24 mouse cellular contexts compared by ENCODE assay signal in genomic region chr9:45382336-45382735, GRCm38 (mm10). TPM values are rescaled to one million over a fixed set of nuclear protein-coding genes. Genes with fewer than 3 reads are reported as not detected.
DNase-seq lines count a peak whose midpoint lies in the region; ATAC-seq lines count a peak whose summit lies in the region.
"Had no signal": no experiment of that assay in that cellular context is flagged by ENCODE, and none has a peak within 500 bp of the region (broad histone marks: within the 10 kb centered on the region; RNA-seq: fewer than 3 reads in every experiment).

No protein-coding gene starts in this region.

- intact Hi-C loops in left cerebral cortex, postnatal 14 days (cut with DNase I) = no loop called here

- H3K27ac ChIP-seq in hindbrain, embryonic 15.5 days (replicated peaks) = peak overlapping the region; percentile 61
- no peak overlapping the region for H3K27ac ChIP-seq in hindbrain, embryonic 14.5 days
- no peak overlapping the region for H3K27ac ChIP-seq in kidney, embryonic 14.5 days (ENCODE audit: low read depth, low read length)
- H3K27ac ChIP-seq: embryonic facial prominence, embryonic 12.5 days; heart, adult 2 months; intestine, embryonic 15.5 days; liver, embryonic 14.5 days; lung, embryonic 15.5 days; macrophage had no signal

- no peaks in the 10 kb centered on the region for H3K36me3 ChIP-seq in hindbrain, embryonic 15.5 days
- no peaks in the 10 kb centered on the region for H3K36me3 ChIP-seq in hindbrain, embryonic 14.5 days (replicated peaks; ENCODE audit: control insufficient read depth, insufficient read depth)
- H3K36me3 ChIP-seq in kidney, embryonic 14.5 days (ENCODE audit: control insufficient read depth, insufficient read depth, low read length) = no peaks in the 10 kb centered on the region; the same call in 1 of the 2 replicates
- H3K36me3 ChIP-seq: intestine, embryonic 15.5 days; lung, embryonic 15.5 days had no signal

- peak; percentile 86 to 91 for DNase-seq in cerebellum, postnatal 10 days
- DNase-seq in cerebellum, postnatal 36 days = no peak
- no peak for DNase-seq in hindbrain, embryonic 14.5 days (ENCODE audit: low spot score)
- DNase-seq in left cerebral cortex, postnatal 14 days (ENCODE audit: low spot score in 2 of 2) = peak; percentile 17 to 54
- DNase-seq in left cerebral cortex, adult 18-20 months (ENCODE audit: low spot score in 2 of 2) = no peak
- peak; percentile 77 for DNase-seq in brain, adult 2 months (ENCODE audit: low read depth, low spot score)
- DNase-seq: gastrocnemius, postnatal 14 days; heart, adult 2 months; heart, postnatal 36 days; kidney, adult 9 months; kidney, postnatal 4 days; thymus, postnatal 36 days had no signal

- H3K4me2 ChIP-seq in hindbrain, embryonic 15.5 days = no peak overlapping the region
- H3K4me2 ChIP-seq in hindbrain, embryonic 14.5 days (replicated peaks) = no peak overlapping the region
- H3K4me2 ChIP-seq in kidney, embryonic 14.5 days (replicated peaks; ENCODE audit: low read depth, low read length) = no peak overlapping the region
- H3K4me2 ChIP-seq: embryonic facial prominence, embryonic 12.5 days; intestine, embryonic 15.5 days; lung, embryonic 15.5 days; midbrain, embryonic 11.5 days had no signal

- H3K9ac ChIP-seq in hindbrain, embryonic 15.5 days = no peak overlapping the region
- no peak overlapping the region for H3K9ac ChIP-seq in hindbrain, embryonic 14.5 days
- H3K9ac ChIP-seq in kidney, embryonic 14.5 days (ENCODE audit: low read depth, low read length) = no peak overlapping the region
- H3K9ac ChIP-seq: embryonic facial prominence, embryonic 12.5 days; intestine, embryonic 15.5 days; liver, embryonic 14.5 days; lung, embryonic 15.5 days had no signal

- peak; percentile 21; the same call in 1 of the 2 replicates for ATAC-seq in hindbrain, embryonic 15.5 days (ENCODE audit: low FRiP score, low read depth)
- ATAC-seq in hindbrain, embryonic 14.5 days (ENCODE audit: low FRiP score) = no peak
- ATAC-seq in kidney, embryonic 14.5 days (ENCODE audit: low FRiP score, low TSS enrichment) = no peak
- ATAC-seq: intestine, embryonic 15.5 days had no signal

- no peaks in the 10 kb centered on the region for H3K9me3 ChIP-seq in hindbrain, embryonic 15.5 days
- H3K9me3 ChIP-seq in hindbrain, embryonic 14.5 days (ENCODE audit: control insufficient read depth, low read length) = no peaks in the 10 kb centered on the region
- no peaks in the 10 kb centered on the region for H3K9me3 ChIP-seq in kidney, embryonic 14.5 days (ENCODE audit: control insufficient read depth, low read length)
- H3K9me3 ChIP-seq: embryonic facial prominence, embryonic 12.5 days; intestine, embryonic 15.5 days; lung, embryonic 15.5 days had no signal

- H3K4me3 ChIP-seq in hindbrain, embryonic 15.5 days = no peak overlapping the region
- no peak overlapping the region for H3K4me3 ChIP-seq in hindbrain, embryonic 14.5 days (replicated peaks; ENCODE audit: low read length)
- no peak overlapping the region for H3K4me3 ChIP-seq in kidney, embryonic 14.5 days (ENCODE audit: low read length)
- H3K4me3 ChIP-seq: embryonic facial prominence, embryonic 12.5 days; erythroblast, embryonic 14.5 days; heart, adult 2 months; intestine, embryonic 15.5 days; lung, embryonic 15.5 days had no signal

- H3K27me3 ChIP-seq in hindbrain, embryonic 15.5 days = no peaks in the 10 kb centered on the region
- H3K27me3 ChIP-seq in hindbrain, embryonic 14.5 days (ENCODE audit: control insufficient read depth, insufficient read depth, low read length) = no peaks in the 10 kb centered on the region
- H3K27me3 ChIP-seq in kidney, embryonic 14.5 days (ENCODE audit: control insufficient read depth, insufficient read depth, low read length) = no peaks in the 10 kb centered on the region
- H3K27me3 ChIP-seq: embryonic facial prominence, embryonic 12.5 days; intestine, embryonic 15.5 days; lung, embryonic 15.5 days had no signal

- peaks cover 54% of the 10 kb centered on the region for H3K4me1 ChIP-seq in hindbrain, embryonic 15.5 days (replicated peaks)
- peaks cover 23% of the 10 kb centered on the region for H3K4me1 ChIP-seq in hindbrain, embryonic 14.5 days (replicated peaks; ENCODE audit: control insufficient read depth, insufficient read depth, low read length)
- H3K4me1 ChIP-seq in kidney, embryonic 14.5 days (ENCODE audit: control insufficient read depth, insufficient read depth, low read length) = peaks cover 30% of the 10 kb centered on the region
- H3K4me1 ChIP-seq: intestine, embryonic 15.5 days; lung, embryonic 15.5 days had no signal

- 68% methylated on average over 5 of the region's 5 CpGs for WGBS in hindbrain, embryonic 15.5 days
- 60% methylated on average over 5 of the region's 5 CpGs for WGBS in hindbrain, embryonic 14.5 days
- WGBS in kidney, embryonic 14.5 days = 76% methylated on average over 5 of the region's 5 CpGs

RNA-seq across cellular contexts. Expression of gene Fxyd6, which starts 12.4 kb away (rescaled TPM):
- 577 and 611 TPM in 2 replicates for polyA plus RNA-seq in hindbrain, embryonic 15.5 days (2015; fragmentation: Nextera tagmentation; extraction: Ambion mirVana)
- polyA plus RNA-seq in hindbrain, embryonic 14.5 days (2014; fragmentation: Nextera tagmentation; extraction: Ambion mirVana) = 377 and 410 TPM in 2 replicates
- 100 to 1,000 TPM; 158 to 184 TPM for total RNA-seq in left cerebral cortex, postnatal 14 days (2021)
- total RNA-seq in left cerebral cortex, adult 18-20 months (2021) = 100 to 1,000 TPM in 1 of 2 experiments, 10 to 100 TPM in 1; 96.2 to 132 TPM
- polyA plus RNA-seq in kidney, embryonic 14.5 days (2014; fragmentation: Nextera tagmentation; extraction: Ambion mirVana) = 139 and 156 TPM in 2 replicates
- total RNA-seq: MEL; monocyte, adult 5-6 weeks had no signal
- polyA plus RNA-seq: erythroblast, embryonic 14.5 days; macrophage had no signal

RNA-seq across cellular contexts. Expression of gene Fxyd2, which starts 17.1 kb away (rescaled TPM):
- polyA plus RNA-seq in hindbrain, embryonic 15.5 days (2015; fragmentation: Nextera tagmentation; extraction: Ambion mirVana) = 12.5 and 13.1 TPM in 2 replicates
- 8.8 and 12.7 TPM in 2 replicates for polyA plus RNA-seq in hindbrain, embryonic 14.5 days (2014; fragmentation: Nextera tagmentation; extraction: Ambion mirVana)
- total RNA-seq in left cerebral cortex, postnatal 14 days (2021) = 1 to 10 TPM; 6.6 to 7.5 TPM
- total RNA-seq in left cerebral cortex, adult 18-20 months (2021) = 1 to 10 TPM; 8.0 to 8.2 TPM
- 137 and 153 TPM in 2 replicates for polyA plus RNA-seq in kidney, embryonic 14.5 days (2014; fragmentation: Nextera tagmentation; extraction: Ambion mirVana)
- total RNA-seq: CH12.LX; MEL; monocyte, adult 5-6 weeks had no signal
- polyA plus RNA-seq: erythroblast, embryonic 14.5 days had no signal

RNA-seq across cellular contexts. Expression of gene Dscaml1, which starts 44.1 kb away (rescaled TPM):
- 12.2 and 13.8 TPM in 2 replicates for polyA plus RNA-seq in hindbrain, embryonic 15.5 days (2015; fragmentation: Nextera tagmentation; extraction: Ambion mirVana)
- 13.2 and 15.1 TPM in 2 replicates for polyA plus RNA-seq in hindbrain, embryonic 14.5 days (2014; fragmentation: Nextera tagmentation; extraction: Ambion mirVana)
- 10 to 100 TPM; 41.4 to 44.3 TPM for total RNA-seq in left cerebral cortex, postnatal 14 days (2021)
- 10 to 100 TPM; 47.7 to 48.3 TPM for total RNA-seq in left cerebral cortex, adult 18-20 months (2021)
- 0.14 and 0.23 TPM in 2 replicates for polyA plus RNA-seq in kidney, embryonic 14.5 days (2014; fragmentation: Nextera tagmentation; extraction: Ambion mirVana)
- total RNA-seq: CH12.LX; heart, adult 2 months; heart, postnatal 36 days; MEL; monocyte, adult 5-6 weeks had no signal
- polyA plus RNA-seq: erythroblast, embryonic 14.5 days; liver, embryonic 14.5 days had no signal

Comparison
In these comparisons a context has a peak if more than half of its experiments do, and no peak if none do; other contexts are left out.
1. DNase-seq: peak in cerebellum, postnatal 10 days (2 of 2), left cerebral cortex, postnatal 14 days (2 of 2) and brain, adult 2 months (single experiment); none in cerebellum, postnatal 36 days (0 of 2), hindbrain, embryonic 14.5 days (single experiment) and left cerebral cortex, adult 18-20 months (0 of 2).
2. RNA of gene Dscaml1, which starts 44.1 kb away (polyA plus RNA-seq): 13.2 to 15.1 TPM in hindbrain, embryonic 14.5 days and 12.2 to 13.8 TPM in hindbrain, embryonic 15.5 days; 0.14 to 0.23 TPM in kidney, embryonic 14.5 days; every median in the first group is over 10 times any median in the second.